ENCODE assay signal across 11 mouse cellular contexts in genomic region chr4:107139836-107140631, GRCm38 (mm10). TPM values are rescaled to one million over a fixed set of nuclear protein-coding genes. Genes with fewer than 3 reads are reported as not detected.
A peak's percentile ranks its signal among the peaks of the same experiment; 100 is the strongest.
DNase-seq lines count a peak whose midpoint lies in the region; ATAC-seq and TF ChIP-seq lines count a peak whose summit lies in the region.
"Had no signal": no experiment of that assay in that cellular context is flagged by ENCODE, and none has a peak within 500 bp of the region (broad histone marks: within the 10 kb centered on the region; RNA-seq: fewer than 3 reads in every experiment).

No protein-coding gene starts in this region.

- H3K36me3 ChIP-seq in stomach, embryonic 14.5 days (ENCODE audit: control insufficient read depth, insufficient read depth, low read length) = no peaks in the 10 kb centered on the region; the same call in 1 of the 2 replicates
- 0 out of 2 replicates have a peak, but pooled peaks cover 8% of the 10 kb centered on the region for H3K36me3 ChIP-seq in stomach, postnatal 0 days (ENCODE audit: control insufficient read depth, insufficient read depth, low read length)
- no peaks in the 10 kb centered on the region for H3K36me3 ChIP-seq in hindbrain, embryonic 16.5 days (ENCODE audit: control insufficient read depth, insufficient read depth, low read length)

- H3K4me1 ChIP-seq in stomach, embryonic 14.5 days (ENCODE audit: control insufficient read depth, insufficient read depth, low read length) = peaks cover 29% of the 10 kb centered on the region; the same call in 1 of the 2 replicates
- no peaks in the 10 kb centered on the region; the same call in 1 of the 2 replicates for H3K4me1 ChIP-seq in stomach, postnatal 0 days (replicated peaks; ENCODE audit: control insufficient read depth, insufficient read depth)
- H3K4me1 ChIP-seq in hindbrain, embryonic 16.5 days (ENCODE audit: control insufficient read depth, insufficient read depth, low read depth, low read length) = peaks cover 27% of the 10 kb centered on the region

- H3K4me3 ChIP-seq in stomach, embryonic 14.5 days (ENCODE audit: low read depth, low read length) = no peak overlapping the region
- H3K4me3 ChIP-seq in stomach, postnatal 0 days (ENCODE audit: low read depth, low read length) = no peak overlapping the region
- H3K4me3 ChIP-seq in hindbrain, embryonic 16.5 days (ENCODE audit: low read length) = no peak overlapping the region

- TF ChIP-seq EP300 in stomach, postnatal 0 days (optimal IDR thresholded peaks at IDR 0.05) = no peak

- peak overlapping the region; percentile 67 for H3K27ac ChIP-seq in stomach, embryonic 14.5 days (ENCODE audit: low read length)
- H3K27ac ChIP-seq in stomach, postnatal 0 days (replicated peaks) = no peak overlapping the region
- peak overlapping the region; percentile 62 for H3K27ac ChIP-seq in hindbrain, embryonic 16.5 days (ENCODE audit: low read depth, low read length)

- ATAC-seq in stomach, embryonic 14.5 days (ENCODE audit: insufficient number of reproducible peaks, insufficient read depth, low FRiP score, low read depth) = peak; percentile 57; the same call in 1 of the 2 replicates
- ATAC-seq in stomach, postnatal 0 days (ENCODE audit: low FRiP score, low TSS enrichment) = no peak
- ATAC-seq in hindbrain, embryonic 16.5 days = 0 out of 2 replicates have a peak, but pooled peaks have one; percentile 29

- H3K9ac ChIP-seq in stomach, embryonic 14.5 days (replicated peaks; ENCODE audit: low read depth, low read length) = no peak overlapping the region
- H3K9ac ChIP-seq in stomach, postnatal 0 days (ENCODE audit: low read length) = no peak overlapping the region
- peak overlapping the region; percentile 35 for H3K9ac ChIP-seq in hindbrain, embryonic 16.5 days (ENCODE audit: low read depth, low read length)

- H3K27me3 ChIP-seq in stomach, embryonic 14.5 days (ENCODE audit: control insufficient read depth, insufficient read depth, low read length) = no peaks in the 10 kb centered on the region
- H3K27me3 ChIP-seq in stomach, postnatal 0 days (ENCODE audit: control insufficient read depth, insufficient read depth, low read length) = no peaks in the 10 kb centered on the region
- H3K27me3 ChIP-seq in hindbrain, embryonic 16.5 days (replicated peaks; ENCODE audit: control insufficient read depth, insufficient read depth, low read length) = no peaks in the 10 kb centered on the region

- no peak for DNase-seq in stomach, postnatal 0 days (ENCODE audit: low spot score)
- peak; percentile 47 for DNase-seq in lung, postnatal 36 days
- no peak for DNase-seq in layer of hippocampus, adult 8-10 months (ENCODE audit: low spot score in 2 of 2)
- DNase-seq in heart, adult 9 months (ENCODE audit: low spot score in 2 of 2) = no peak
- DNase-seq in gastrocnemius, adult 18-20 months (ENCODE audit: low spot score) = no peak
- no peak for DNase-seq in left cerebral cortex, postnatal 14 days (ENCODE audit: low spot score in 2 of 2)
- DNase-seq: cerebellum, postnatal 36 days; heart, postnatal 14 days had no signal

- no peak for TF ChIP-seq CTCF in stomach, postnatal 0 days (IDR thresholded peaks at IDR 0.05; ENCODE audit: low read depth)

- no peaks in the 10 kb centered on the region for H3K9me3 ChIP-seq in stomach, embryonic 14.5 days (ENCODE audit: control insufficient read depth, low read depth, low read length)
- H3K9me3 ChIP-seq in stomach, postnatal 0 days (ENCODE audit: control insufficient read depth, low read length) = no peaks in the 10 kb centered on the region
- no peaks in the 10 kb centered on the region for H3K9me3 ChIP-seq in hindbrain, embryonic 16.5 days (ENCODE audit: control insufficient read depth, low read length)
- H3K9me3 ChIP-seq: G1E had no signal

- intact Hi-C loops in left cerebral cortex, postnatal 14 days (cut with DNase I) = no loop called here

- H3K4me2 ChIP-seq in stomach, embryonic 14.5 days (replicated peaks; ENCODE audit: low read depth, low read length) = no peak overlapping the region
- no peak overlapping the region for H3K4me2 ChIP-seq in stomach, postnatal 0 days (replicated peaks; ENCODE audit: low read depth)
- no peak overlapping the region for H3K4me2 ChIP-seq in hindbrain, embryonic 16.5 days (ENCODE audit: low read length)

- WGBS in stomach, embryonic 14.5 days = 35% methylated on average over 13 of the region's 13 CpGs
- 52% methylated on average over 13 of the region's 13 CpGs for WGBS in stomach, postnatal 0 days
- WGBS in hindbrain, embryonic 16.5 days = 45% methylated on average over 13 of the region's 13 CpGs

RNA-seq across cellular contexts. Expression of gene Tmem59, which starts 38.2 kb away (rescaled TPM):
- polyA plus RNA-seq in stomach, embryonic 14.5 days (2014; fragmentation: Nextera tagmentation; extraction: Ambion mirVana) = 384 and 395 TPM in 2 replicates
- 473 and 483 TPM in 2 replicates for polyA plus RNA-seq in stomach, postnatal 0 days (2015; fragmentation: Nextera tagmentation; extraction: Ambion mirVana)
- 383 and 394 TPM in 2 replicates for polyA plus RNA-seq in hindbrain, embryonic 16.5 days (2015; fragmentation: Nextera tagmentation; extraction: Ambion mirVana)
- total RNA-seq in layer of hippocampus, adult 8-10 months (2022) = 100 to 1,000 TPM; 213 to 240 (median 224) TPM
- total RNA-seq in gastrocnemius, adult 18-20 months (2021) = 10 to 100 TPM; 74.4 to 89.6 TPM
- 100 to 1,000 TPM; 193 to 195 TPM for total RNA-seq in left cerebral cortex, postnatal 14 days (2021)

RNA-seq across cellular contexts. Expression of gene Tceanc2, which starts 38.9 kb away (rescaled TPM):
- polyA plus RNA-seq in stomach, embryonic 14.5 days (2014; fragmentation: Nextera tagmentation; extraction: Ambion mirVana) = 16.1 and 20.8 TPM in 2 replicates
- polyA plus RNA-seq in stomach, postnatal 0 days (2015; fragmentation: Nextera tagmentation; extraction: Ambion mirVana) = 17.5 and 21.2 TPM in 2 replicates
- polyA plus RNA-seq in hindbrain, embryonic 16.5 days (2015; fragmentation: Nextera tagmentation; extraction: Ambion mirVana) = 16.5 and 26.4 TPM in 2 replicates
- 10 to 100 TPM; 15.9 to 18.9 (median 17.0) TPM for total RNA-seq in layer of hippocampus, adult 8-10 months (2022)
- total RNA-seq in gastrocnemius, adult 18-20 months (2021) = 10 to 100 TPM; 10.9 to 13.0 TPM
- 10 to 100 TPM; 17.5 to 19.8 TPM for total RNA-seq in left cerebral cortex, postnatal 14 days (2021)

RNA-seq across cellular contexts. Expression of gene Cdcp2, which starts 43.3 kb away (rescaled TPM):
- polyA plus RNA-seq in stomach, embryonic 14.5 days (2014; fragmentation: Nextera tagmentation; extraction: Ambion mirVana) = not detected in 2 replicates
- not detected in 2 replicates for polyA plus RNA-seq in stomach, postnatal 0 days (2015; fragmentation: Nextera tagmentation; extraction: Ambion mirVana)
- polyA plus RNA-seq in hindbrain, embryonic 16.5 days (2015; fragmentation: Nextera tagmentation; extraction: Ambion mirVana) = 0.08 TPM in 1 of 2 replicates, not detected in the other
- not detected for total RNA-seq in layer of hippocampus, adult 8-10 months (2022)
- total RNA-seq in gastrocnemius, adult 18-20 months (2021) = not detected
- not detected for total RNA-seq in left cerebral cortex, postnatal 14 days (2021)
- total RNA-seq: heart, postnatal 14 days had no signal
- polyA plus RNA-seq: G1E had no signal
